Mouse (Mus musculus): Measurements from ENCODE around the gene Eif3k.
A peak's percentile ranks its signal among the peaks of the same experiment; 100 is the strongest.

Eif3k gene

GRCm38 (mm10) chr7:28981651-28982273, at the start of gene Eif3k, which contains the start of gene Map4k1:
Eif3k (minus strand) TSS chr7:28981864.
Map4k1 (plus strand) TSS chr7:28982050.
- DNase-seq (ENCODE audit: extremely low read depth, insufficient read length, low spot score): peak; percentile 93

GRCm38 (mm10) chr7:29029690-29030656, 48.3 kb upstream of the Eif3k start:
- DNase-seq (ENCODE audit: extremely low read depth, insufficient read length, low spot score): no peak

GRCm38 (mm10) chr7:29028761-29029160, 47.1 kb upstream of the Eif3k start:
- no peak for DNase-seq (ENCODE audit: extremely low read depth, insufficient read length, low spot score)

GRCm38 (mm10) chr7:29026811-29027210, 45.1 kb upstream of the Eif3k start:
- DNase-seq (ENCODE audit: extremely low read depth, insufficient read length, low spot score): no peak

- DNase-seq (ENCODE audit: extremely low read depth, insufficient read length, low spot score): peak; percentile 30
These were observed 44.5 kb upstream of the Eif3k start for GRCm38 (mm10) chr7:29026195-29026594.

GRCm38 (mm10) chr7:29025566-29025965, 43.9 kb upstream of the Eif3k start:
- DNase-seq (ENCODE audit: extremely low read depth, insufficient read length, low spot score): peak; percentile 64

- no peak for DNase-seq (ENCODE audit: extremely low read depth, insufficient read length, low spot score)
These were observed 41.9 kb upstream of the Eif3k start for GRCm38 (mm10) chr7:29023514-29023913.

GRCm38 (mm10) chr7:29022479-29022878, 40.8 kb upstream of the Eif3k start:
- no peak for DNase-seq (ENCODE audit: extremely low read depth, insufficient read length, low spot score)

GRCm38 (mm10) chr7:29019447-29020220, 38.0 kb upstream of the Eif3k start:
- no peak for DNase-seq (ENCODE audit: extremely low read depth, insufficient read length, low spot score)

GRCm38 (mm10) chr7:29017222-29017621, 35.6 kb upstream of the Eif3k start:
- DNase-seq (ENCODE audit: extremely low read depth, insufficient read length, low spot score): no peak

- DNase-seq (ENCODE audit: extremely low read depth, insufficient read length, low spot score): no peak
These were observed 34.8 kb upstream of the Eif3k start for GRCm38 (mm10) chr7:29016440-29016839.

- no peak for DNase-seq (ENCODE audit: extremely low read depth, insufficient read length, low spot score)
These were observed 33.3 kb upstream of the Eif3k start for GRCm38 (mm10) chr7:29014984-29015383.

- no peak for DNase-seq (ENCODE audit: extremely low read depth, insufficient read length, low spot score)
These were observed 27.1 kb upstream of the Eif3k start for GRCm38 (mm10) chr7:29008714-29009113.

- no peak for DNase-seq (ENCODE audit: extremely low read depth, insufficient read length, low spot score)
These were observed 26.5 kb upstream of the Eif3k start for GRCm38 (mm10) chr7:29008171-29008570.

- DNase-seq (ENCODE audit: extremely low read depth, insufficient read length, low spot score): peak; percentile 53
These were observed 25.8 kb upstream of the Eif3k start for GRCm38 (mm10) chr7:29007224-29008101.

- no peak for DNase-seq (ENCODE audit: extremely low read depth, insufficient read length, low spot score)
These were observed 19.3 kb upstream of the Eif3k start for GRCm38 (mm10) chr7:29000651-29001605.

- DNase-seq (ENCODE audit: extremely low read depth, insufficient read length, low spot score): no peak
These were observed 11.7 kb upstream of the Eif3k start for GRCm38 (mm10) chr7:28993402-28993801.

GRCm38 (mm10) chr7:28992997-28993396, 11.3 kb upstream of the Eif3k start:
- DNase-seq (ENCODE audit: extremely low read depth, insufficient read length, low spot score): no peak

GRCm38 (mm10) chr7:28991616-28992015, 10.0 kb upstream of the Eif3k start:
- DNase-seq (ENCODE audit: extremely low read depth, insufficient read length, low spot score): no peak

Data from 3134 (cell line).